Mouse (Mus musculus) bone marrow macrophage, adult 2 months (primary cell): ENCODE results near the gene Rspo4.

Source experiments
- CTCF ChIP-seq: IDR thresholded peaks from 2 replicates; pipeline ENCODE4 v1.5.1; 2012; ENCODE audit warnings: low read depth, mild to moderate bottlenecking, low read length, moderate library complexity
- POLR2A ChIP-seq: IDR thresholded peaks from 2 replicates; pipeline ENCODE4 v1.6.1; 2012; ENCODE audit warnings: mild to moderate bottlenecking, low read depth, low read length, borderline replicate concordance

- TF ChIP-seq CTCF (no peak), POLR2A (no peak)
Observed at GRCm38 (mm10) chr2:151894209-151894980, 51.7 kb downstream of the Rspo4 start.
